Mouse (Mus musculus): ENCODE results near the gene Slc9b2. TPM values are rescaled to one million over a fixed set of nuclear protein-coding genes. Genes with fewer than 3 reads are reported as not detected.

Gene Slc9b2
- polyA plus RNA-seq, 1 experiment from 2014 or later, result 2.8 TPM

DNA sequence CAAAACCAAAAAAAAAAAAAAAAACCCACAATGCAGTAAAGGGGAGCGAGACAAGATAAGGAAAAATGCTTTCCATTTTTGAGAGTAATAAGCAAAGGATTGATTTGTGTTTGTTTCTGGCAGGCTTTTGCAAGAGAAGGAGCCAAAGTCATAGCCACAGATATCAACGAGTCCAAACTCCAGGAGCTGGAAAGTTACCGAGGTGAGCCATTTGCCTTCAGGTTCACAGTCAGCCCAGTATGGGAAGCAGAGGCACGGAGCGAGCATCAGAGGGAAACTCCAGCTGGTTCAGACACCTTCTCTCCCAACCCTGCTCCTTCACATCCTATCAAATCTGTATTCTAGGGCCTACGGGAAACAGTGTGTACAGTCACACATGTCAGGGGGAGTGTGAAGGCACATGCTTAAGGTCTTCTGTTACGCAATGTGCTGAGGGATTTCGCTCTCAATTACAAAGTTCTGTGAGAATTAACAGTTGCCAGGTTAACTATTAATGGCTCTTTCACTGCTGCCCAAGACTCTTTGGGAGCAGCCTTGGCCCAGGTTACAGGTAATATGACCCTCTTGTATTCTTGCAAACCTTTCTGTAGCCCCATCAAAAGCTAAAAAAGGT is 19.3 kb upstream of the Slc9b2 start:
- no peaks in the 10 kb centered on the region for H3K27me3 ChIP-seq (ENCODE audit: low read depth, poor library complexity, severe bottlenecking)
- 88% methylated on average over 8 of the region's 8 CpGs for WGBS
- no peak overlapping the region for H3K4me3 ChIP-seq
- no peaks in the 10 kb centered on the region for H3K9me3 ChIP-seq (replicated peaks)
- H3K4me1 ChIP-seq, result no peaks in the 10 kb centered on the region
- no peak overlapping the region for H3K27ac ChIP-seq (replicated peaks)
- no peaks in the 10 kb centered on the region for H3K36me3 ChIP-seq
- no peak for DNase-seq (ENCODE audit: low spot score)

DNA sequence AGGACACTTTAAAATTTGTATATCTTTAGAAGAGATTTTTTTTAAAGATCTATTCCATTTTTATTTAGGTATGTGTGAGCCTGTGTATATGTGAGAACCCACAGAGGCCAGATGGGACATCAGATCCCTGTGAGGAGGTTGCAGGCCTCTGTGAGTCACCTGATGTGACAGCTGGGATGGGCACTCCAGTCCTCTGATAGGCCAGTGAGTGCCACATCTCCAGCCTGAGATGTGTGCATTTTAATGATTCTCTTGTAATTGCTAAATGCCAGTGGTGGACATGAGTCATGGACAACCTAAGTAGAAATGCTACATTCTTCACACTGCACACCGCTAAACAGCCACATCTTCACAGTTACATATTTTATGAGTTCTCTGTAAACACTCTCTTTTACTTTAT is 18.4 kb upstream of the Slc9b2 start:
- Histone ChIP-seq H3K27ac (replicated peaks) (no peak overlapping the region), H3K4me1 (peaks cover 4% of the 10 kb centered on the region), H3K36me3 (no peaks in the 10 kb centered on the region), H3K9me3 (replicated peaks) (no peaks in the 10 kb centered on the region), H3K4me3 (no peak overlapping the region), H3K27me3 (ENCODE audit: low read depth, poor library complexity, severe bottlenecking) (no peaks in the 10 kb centered on the region)
- DNase-seq (ENCODE audit: low spot score), result no peak
- WGBS, result 94% methylated on average over 1 of the region's 1 CpGs

DNA sequence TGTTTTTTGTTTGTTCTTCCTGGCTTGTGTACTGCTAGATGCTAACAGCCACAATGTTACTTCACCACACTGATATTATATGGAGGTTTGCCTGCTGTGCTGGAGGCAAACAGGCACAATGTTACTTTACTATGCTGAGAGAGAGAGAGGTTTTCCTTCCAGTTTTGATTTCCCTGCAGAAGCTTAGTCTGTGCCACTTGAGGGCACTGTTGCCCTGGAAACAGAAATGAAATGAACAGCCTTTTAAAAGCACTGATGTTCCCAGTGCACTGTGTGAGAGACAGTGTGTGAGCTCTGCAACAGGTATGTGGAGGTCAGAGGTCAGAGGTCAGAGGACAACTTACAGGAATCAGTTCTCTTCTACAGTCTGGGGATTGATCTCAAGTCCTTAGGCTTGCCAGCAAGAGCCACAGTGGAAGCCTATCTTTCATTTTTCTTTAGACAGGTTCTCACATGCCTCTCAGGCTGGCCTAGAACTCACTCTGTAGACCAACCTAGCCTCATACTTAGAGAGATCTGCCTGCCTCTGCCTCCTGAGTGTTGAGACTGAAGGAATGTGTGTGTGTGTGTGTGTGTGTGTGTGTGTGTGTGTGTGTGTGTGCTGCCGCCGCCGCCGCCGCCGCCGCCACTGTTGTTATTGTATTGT is 17.1 kb upstream of the Slc9b2 start:
- DNase-seq (ENCODE audit: low spot score), result peak; percentile 55
- Histone ChIP-seq H3K27me3 (ENCODE audit: low read depth, poor library complexity, severe bottlenecking) (no peaks in the 10 kb centered on the region), H3K4me1 (peaks cover 4% of the 10 kb centered on the region), H3K36me3 (no peaks in the 10 kb centered on the region), H3K27ac (replicated peaks) (no peak overlapping the region), H3K9me3 (replicated peaks) (no peaks in the 10 kb centered on the region), H3K4me3 (no peak overlapping the region)
- 95% methylated on average over 7 of the region's 7 CpGs for WGBS

DNA sequence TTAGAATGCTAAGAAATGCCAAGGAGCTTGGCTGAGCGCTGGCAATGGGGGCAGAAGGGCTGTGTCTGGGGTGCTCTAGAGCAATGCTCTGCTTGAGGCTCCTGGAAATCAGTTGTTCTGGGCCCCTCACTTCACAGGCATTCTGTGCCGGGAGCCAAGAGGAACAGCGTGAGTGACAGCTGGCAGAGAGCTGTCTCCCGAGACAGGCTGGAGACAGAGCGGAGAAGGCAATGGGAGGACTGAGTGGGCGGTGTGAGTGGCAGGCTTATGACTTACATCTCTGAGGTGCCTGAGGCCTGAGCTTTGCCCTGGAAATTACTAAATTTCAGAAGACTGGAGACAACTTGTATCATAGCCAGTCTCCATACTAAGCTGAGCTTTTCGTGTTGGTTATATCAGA is 13.8 kb upstream of the Slc9b2 start:
- Histone ChIP-seq H3K4me1 (peaks cover 4% of the 10 kb centered on the region), H3K36me3 (no peaks in the 10 kb centered on the region), H3K27me3 (ENCODE audit: low read depth, poor library complexity, severe bottlenecking) (no peaks in the 10 kb centered on the region), H3K4me3 (no peak overlapping the region), H3K27ac (replicated peaks) (no peak overlapping the region), H3K9me3 (replicated peaks) (no peaks in the 10 kb centered on the region)
- 54% methylated on average over 7 of the region's 7 CpGs for WGBS
- no peak for DNase-seq (ENCODE audit: low spot score)

DNA sequence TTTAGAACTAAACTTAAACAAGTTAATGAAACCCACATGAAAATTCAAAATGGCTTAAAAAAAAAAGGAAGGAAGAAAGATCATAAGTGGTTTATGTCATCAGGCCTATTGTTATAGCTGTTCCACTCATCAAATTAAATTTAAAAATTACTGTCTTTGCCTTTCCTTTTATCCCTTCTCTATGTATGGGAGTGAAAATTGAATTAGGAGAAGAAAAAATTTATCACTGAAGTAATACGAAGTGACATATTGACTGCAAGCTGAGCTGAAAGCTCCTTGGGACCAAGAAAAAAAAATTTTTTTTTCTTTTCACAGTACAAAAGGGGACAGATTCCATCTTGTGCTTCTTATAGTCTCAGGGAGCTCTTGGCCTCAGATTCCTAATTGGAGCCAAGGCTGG is 11.9 kb upstream of the Slc9b2 start:
- no peak overlapping the region for H3K27ac ChIP-seq (replicated peaks)
- no peak overlapping the region for H3K4me3 ChIP-seq
- H3K9me3 ChIP-seq (replicated peaks), result no peaks in the 10 kb centered on the region
- no peak for DNase-seq (ENCODE audit: low spot score)
- 90% methylated on average over 1 of the region's 1 CpGs for WGBS
- no peaks in the 10 kb centered on the region for H3K36me3 ChIP-seq
- peaks cover 4% of the 10 kb centered on the region for H3K4me1 ChIP-seq
- H3K27me3 ChIP-seq (ENCODE audit: low read depth, poor library complexity, severe bottlenecking), result no peaks in the 10 kb centered on the region

DNA sequence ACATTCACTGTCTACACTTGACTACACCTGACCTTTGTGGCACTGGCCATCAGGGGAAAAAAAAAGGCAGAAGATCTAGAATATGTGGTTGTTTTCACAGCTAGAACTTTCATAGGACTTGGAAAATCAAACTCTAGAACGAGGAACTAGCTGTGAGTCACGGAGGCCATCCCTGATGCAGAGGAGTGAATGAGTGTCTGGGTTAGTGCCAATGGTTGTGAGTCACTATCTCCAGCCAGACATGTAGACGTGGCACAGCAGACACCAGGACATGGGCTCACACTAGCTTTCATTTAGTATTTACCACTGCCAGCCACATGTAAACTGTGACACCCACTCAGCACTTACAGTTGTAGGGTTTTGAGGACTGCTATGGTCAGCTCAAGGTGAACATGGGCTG is 8.9 kb upstream of the Slc9b2 start:
- 0 out of 2 replicates have a peak, but pooled peaks cover 5% of the 10 kb centered on the region for H3K27me3 ChIP-seq (ENCODE audit: low read depth, poor library complexity, severe bottlenecking)
- no peaks in the 10 kb centered on the region for H3K36me3 ChIP-seq
- peaks cover 11% of the 10 kb centered on the region for H3K4me1 ChIP-seq
- H3K9me3 ChIP-seq (replicated peaks), result no peaks in the 10 kb centered on the region
- H3K4me3 ChIP-seq, result no peak overlapping the region
- H3K27ac ChIP-seq (replicated peaks), result no peak overlapping the region
- no peak for DNase-seq (ENCODE audit: low spot score)
- WGBS, result 86% methylated on average over 3 of the region's 3 CpGs

DNA sequence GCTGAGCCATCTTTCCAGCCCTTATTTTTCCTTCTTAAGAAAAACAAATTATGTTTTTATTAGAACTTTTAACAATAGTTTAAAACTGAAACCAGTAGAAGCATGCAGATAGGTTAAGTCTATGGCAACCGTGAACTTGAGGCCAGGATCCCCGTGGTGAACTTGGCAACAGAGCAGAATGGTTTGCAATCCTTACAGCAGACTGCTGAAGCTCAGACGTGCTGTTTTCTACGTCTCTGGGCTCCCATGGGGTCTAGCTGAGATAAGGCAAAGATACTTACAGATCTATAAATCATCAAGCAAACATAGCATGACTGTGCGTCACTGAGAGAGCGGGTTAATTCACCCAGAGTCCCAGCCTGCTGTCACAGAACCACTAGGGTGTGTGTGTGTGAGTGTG is 7.4 kb upstream of the Slc9b2 start:
- no peak for DNase-seq (ENCODE audit: low spot score)
- 82% methylated on average over 6 of the region's 6 CpGs for WGBS
- Histone ChIP-seq H3K27me3 (ENCODE audit: low read depth, poor library complexity, severe bottlenecking) (0 out of 2 replicates have a peak, but pooled peaks cover 5% of the 10 kb centered on the region), H3K9me3 (replicated peaks) (no peaks in the 10 kb centered on the region), H3K4me1 (peaks cover 24% of the 10 kb centered on the region), H3K4me3 (no peak overlapping the region), H3K27ac (replicated peaks) (no peak overlapping the region), H3K36me3 (no peaks in the 10 kb centered on the region)

DNA sequence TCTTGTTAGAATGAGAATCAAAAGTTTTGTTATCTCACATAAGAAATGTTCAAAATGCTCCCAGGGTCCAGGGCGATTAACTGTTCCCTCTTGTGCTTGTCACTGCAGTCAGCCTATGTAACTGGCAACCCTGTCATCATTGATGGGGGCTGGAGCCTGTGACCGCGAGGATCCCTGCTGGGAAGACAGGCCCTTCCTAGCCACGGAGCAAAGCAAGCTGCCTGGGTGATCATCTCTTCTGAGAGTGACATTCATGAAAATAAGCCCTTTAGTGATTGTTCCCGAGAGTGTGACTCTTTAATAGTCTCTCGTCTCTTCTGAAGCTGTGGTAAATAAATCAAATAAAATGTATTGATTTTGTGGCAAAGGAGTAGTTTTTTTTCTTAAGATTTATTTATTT is 3.4 kb upstream of the Slc9b2 start:
- peak; percentile 54 for DNase-seq (ENCODE audit: low spot score)
- Histone ChIP-seq H3K4me3 (0 out of 2 replicates have a peak overlapping the region, but pooled peaks have one; percentile 14), H3K9me3 (replicated peaks) (no peaks in the 10 kb centered on the region), H3K27me3 (ENCODE audit: low read depth, poor library complexity, severe bottlenecking) (peaks cover 34% of the 10 kb centered on the region), H3K27ac (replicated peaks) (peak overlapping the region; percentile 73), H3K36me3 (no peaks in the 10 kb centered on the region), H3K4me1 (peaks cover 54% of the 10 kb centered on the region)
- WGBS, result 11% methylated on average over 6 of the region's 6 CpGs

DNA sequence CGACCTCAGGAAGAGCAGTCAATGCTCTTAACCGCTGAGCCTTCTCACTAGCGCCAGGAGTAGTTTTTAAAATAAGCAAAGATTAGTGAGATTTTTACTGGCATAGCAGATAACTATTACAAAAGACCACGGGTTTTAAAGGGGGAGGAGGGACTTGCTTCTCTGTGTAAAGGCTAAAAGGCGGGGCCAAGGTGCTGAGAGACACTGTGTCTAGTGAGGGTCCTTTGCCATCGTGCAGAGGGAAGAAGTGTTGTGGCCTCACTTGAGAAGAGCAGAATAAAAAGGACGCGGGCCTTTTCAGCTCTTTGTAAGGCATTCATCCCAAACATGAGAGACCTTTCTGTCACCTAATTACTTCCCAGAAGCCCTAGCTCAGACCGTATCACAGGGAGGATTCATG is 2.9 kb upstream of the Slc9b2 start:
- Histone ChIP-seq H3K4me3 (0 out of 2 replicates have a peak overlapping the region, but pooled peaks have one; percentile 14), H3K27ac (replicated peaks) (peak overlapping the region; percentile 73), H3K27me3 (ENCODE audit: low read depth, poor library complexity, severe bottlenecking) (peaks cover 34% of the 10 kb centered on the region), H3K4me1 (peaks cover 54% of the 10 kb centered on the region), H3K9me3 (replicated peaks) (no peaks in the 10 kb centered on the region), H3K36me3 (no peaks in the 10 kb centered on the region)
- peak; percentile 46 for DNase-seq (ENCODE audit: low spot score)
- WGBS, result 5% methylated on average over 9 of the region's 9 CpGs

DNA sequence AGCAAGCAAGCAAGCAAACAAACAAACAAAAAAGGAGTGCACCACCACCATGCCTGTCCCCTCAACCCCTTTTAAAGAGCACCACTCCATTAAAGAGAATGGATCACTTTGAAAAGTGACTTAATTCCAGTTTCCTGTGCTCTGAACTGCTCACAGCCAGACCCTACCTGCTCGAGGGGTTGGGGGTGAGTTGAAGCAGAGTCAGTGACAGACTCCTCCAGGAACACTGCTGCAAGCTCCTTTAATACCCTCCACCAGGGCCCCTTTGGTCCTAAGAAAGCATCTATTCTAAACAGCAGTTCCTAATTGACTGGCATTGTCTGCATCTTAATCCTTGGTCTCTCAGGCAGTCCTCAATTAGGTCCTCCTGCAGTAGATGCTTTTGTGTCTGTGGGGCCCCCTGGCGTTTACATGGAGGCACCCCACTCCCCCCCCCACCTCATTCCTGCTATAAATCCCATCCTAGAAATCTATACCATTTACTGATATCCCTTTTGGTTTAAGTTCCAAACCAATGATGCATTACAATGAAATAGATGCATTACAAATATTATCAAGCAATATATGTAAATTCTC is 5.5 kb downstream of the Slc9b2 start:
- WGBS, result 11% methylated on average over 2 of the region's 2 CpGs
- H3K4me1 ChIP-seq, result peaks cover 14% of the 10 kb centered on the region
- H3K4me3 ChIP-seq, result no peak overlapping the region
- no peak for DNase-seq (ENCODE audit: low spot score)
- 0 out of 2 replicates have a peak, but pooled peaks cover 7% of the 10 kb centered on the region for H3K9me3 ChIP-seq (replicated peaks)
- peaks cover 5% of the 10 kb centered on the region for H3K27me3 ChIP-seq (ENCODE audit: low read depth, poor library complexity, severe bottlenecking)
- no peaks in the 10 kb centered on the region for H3K36me3 ChIP-seq
- H3K27ac ChIP-seq (replicated peaks), result peak overlapping the region; percentile 42

DNA sequence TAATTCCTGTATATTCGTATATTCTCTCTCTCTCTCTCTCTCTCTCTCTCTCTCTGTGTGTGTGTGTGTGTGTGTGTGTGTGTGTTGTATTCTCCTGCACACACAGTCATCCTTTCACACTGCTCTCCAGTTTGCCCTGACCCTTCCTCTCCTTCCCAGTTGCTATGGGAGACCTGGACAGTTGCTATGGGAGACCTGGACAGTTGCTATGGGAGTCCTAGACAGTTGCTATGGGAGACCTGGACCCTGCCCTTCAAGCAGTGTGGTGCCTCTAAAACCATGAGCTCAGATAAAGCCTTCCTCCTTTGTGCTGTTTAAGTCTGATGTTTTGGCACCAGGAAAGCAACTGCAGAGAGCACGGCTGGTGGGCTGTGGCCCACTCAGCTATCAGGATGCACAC is 6.2 kb downstream of the Slc9b2 start:
- Histone ChIP-seq H3K4me1 (peaks cover 11% of the 10 kb centered on the region), H3K4me3 (no peak overlapping the region), H3K36me3 (no peaks in the 10 kb centered on the region), H3K27me3 (ENCODE audit: low read depth, poor library complexity, severe bottlenecking) (no peaks in the 10 kb centered on the region), H3K9me3 (replicated peaks) (0 out of 2 replicates have a peak, but pooled peaks cover 7% of the 10 kb centered on the region), H3K27ac (replicated peaks) (no peak overlapping the region)
- DNase-seq (ENCODE audit: low spot score), result peak; percentile 58
- WGBS, result 45% methylated on average over 2 of the region's 2 CpGs

DNA sequence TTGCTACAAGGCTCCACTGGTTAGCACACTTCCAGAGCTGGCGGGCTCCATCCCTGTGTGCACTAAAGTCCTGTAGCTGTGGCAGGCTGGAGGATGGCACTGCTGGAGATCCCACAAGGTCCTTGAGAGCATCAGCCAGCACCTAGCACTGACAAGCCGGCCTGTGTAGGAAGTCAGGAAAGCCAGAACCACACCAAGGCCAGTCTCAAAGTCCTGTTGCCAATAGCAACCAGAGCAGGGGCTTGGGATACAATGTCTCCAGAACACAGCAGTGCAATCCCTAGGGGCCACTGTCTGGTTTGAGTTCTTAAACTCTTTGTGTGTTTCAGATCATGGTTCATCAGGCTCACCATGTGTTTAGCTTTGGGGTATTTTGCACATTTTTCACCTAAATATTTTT is 7.3 kb downstream of the Slc9b2 start:
- 0 out of 2 replicates have a peak, but pooled peaks cover 7% of the 10 kb centered on the region for H3K9me3 ChIP-seq (replicated peaks)
- no peaks in the 10 kb centered on the region for H3K36me3 ChIP-seq
- 73% methylated on average over 2 of the region's 2 CpGs for WGBS
- no peaks in the 10 kb centered on the region for H3K27me3 ChIP-seq (ENCODE audit: low read depth, poor library complexity, severe bottlenecking)
- H3K4me1 ChIP-seq, result peaks cover 11% of the 10 kb centered on the region
- no peak overlapping the region; the same call in 1 of the 2 replicates for H3K27ac ChIP-seq (replicated peaks)
- no peak for DNase-seq (ENCODE audit: low spot score)
- H3K4me3 ChIP-seq, result no peak overlapping the region

Measured in midbrain, embryonic 10.5 days (tissue).